Mouse (Mus musculus) hindbrain, embryonic 11.5 days (tissue): ENCODE results near the gene Golph3l. TPM values are rescaled to one million over a fixed set of nuclear protein-coding genes. Genes with fewer than 3 reads are reported as not detected.

Experiments used
- ATAC-seq: fragments of 200-750 bp; cut with Nextera tagmentation; 2 replicates; pipeline ENCODE4 v1.8.0; 2017; ENCODE audit warnings: mild to moderate bottlenecking, moderate TSS enrichment, moderate library complexity; ENCODE audit not compliant: low FRiP score
- DNase-seq: peaks from one replicate; pipeline ENCODE4 v3.0.0-alpha.2; 2015; ENCODE audit warnings: low spot score
- H3K27ac ChIP-seq: fragments of 300-500 bp; sonication (generic); 2 replicates; pipeline ENCODE4 v1.5.1; 2014; ENCODE audit warnings: mild to moderate bottlenecking, low read depth, low read length
- H3K27me3 ChIP-seq: fragments of 300-500 bp; sonication (generic); 2 replicates; pipeline ENCODE4 v1.6.1; 2014; ENCODE audit warnings: mild to moderate bottlenecking, low read length, moderate library complexity, mixed read lengths; ENCODE audit not compliant: control insufficient read depth, insufficient read depth
- H3K36me3 ChIP-seq: fragments of 300-500 bp; sonication (generic); 2 replicates; pipeline ENCODE4 v1.6.1; 2014; ENCODE audit warnings: mild to moderate bottlenecking, low read length, moderate library complexity, mixed read lengths; ENCODE audit not compliant: control insufficient read depth, insufficient read depth
- H3K4me1 ChIP-seq: fragments of 300-500 bp; sonication (generic); replicated peaks from 2 replicates; pipeline ENCODE4 v1.6.1; 2014; ENCODE audit warnings: low read length, mixed read lengths; ENCODE audit not compliant: control insufficient read depth, insufficient read depth
- H3K4me2 ChIP-seq: fragments of 300-500 bp; sonication (generic); replicated peaks from 2 replicates; pipeline ENCODE4 v1.6.1; 2014; ENCODE audit warnings: mild to moderate bottlenecking, low read depth, low read length
- H3K4me3 ChIP-seq: fragments of 300-500 bp; sonication (generic); 2 replicates; pipeline ENCODE4 v1.5.1; 2014; ENCODE audit warnings: low read depth, low read length
- H3K9ac ChIP-seq: fragments of 300-500 bp; sonication (generic); 2 replicates; pipeline ENCODE4 v1.6.1; 2014; ENCODE audit warnings: low read depth, low read length
- H3K9me3 ChIP-seq: fragments of 300-500 bp; sonication (generic); 2 replicates; pipeline ENCODE4 v1.6.1; 2016; ENCODE audit warnings: low read length; ENCODE audit not compliant: control insufficient read depth
- WGBS: fragments of 180-500 bp; shearing (Covaris S2); extraction: QIAGEN DNeasy Blood & Tissue Kit; methylation state at CpG from one replicate; pipeline ENCODE4 v1.1.7; 2014; 5-methylcytosine and 5-hydroxymethylcytosine counted together
- polyA plus RNA-seq: library from polyadenylated mRNA; unstranded; fragments of >200 nt; fragmentation: Nextera tagmentation; extraction: Ambion mirVana; gene quantifications from 2 replicates; pipeline ENCODE4 v1.2.1, GENCODE M21; 2014

Gene Golph3l
- polyA plus RNA-seq, 1 experiment from 2014 or later, result 43.1 TPM

DNA sequence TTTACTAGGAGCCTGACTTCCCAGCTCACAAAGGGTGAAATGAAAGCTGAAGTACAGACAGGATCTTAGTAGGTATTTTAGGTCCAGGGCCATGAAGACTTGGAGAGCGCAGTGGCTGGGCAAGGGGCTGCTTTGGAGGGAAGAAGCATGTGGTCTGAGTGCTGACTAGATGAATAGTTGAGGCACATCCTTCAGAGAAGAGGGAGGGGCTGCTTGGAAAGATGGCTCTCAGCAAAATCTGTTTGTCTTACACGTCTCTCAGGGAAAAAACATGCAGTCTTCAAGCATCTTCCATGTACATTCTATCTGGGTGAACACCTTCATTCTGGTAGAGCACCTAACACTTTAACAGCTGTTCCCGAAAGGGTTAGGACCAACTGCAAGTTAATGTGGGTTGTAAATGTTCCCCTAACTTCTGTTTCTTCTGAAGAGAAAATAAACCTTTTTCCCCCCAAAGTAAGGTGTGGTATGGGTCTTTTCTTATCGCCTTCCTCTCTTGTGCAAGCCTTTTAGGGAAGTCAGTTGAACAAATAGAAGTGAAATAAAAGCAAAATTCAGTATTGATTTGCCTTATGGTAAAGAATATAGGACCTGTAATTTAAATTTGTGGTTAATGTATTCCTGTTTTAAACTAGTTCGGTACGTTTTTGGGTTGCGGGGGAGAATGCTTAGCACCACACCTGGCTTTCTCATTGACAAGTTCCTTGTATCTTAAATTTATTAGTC, 74.2 kb downstream of the Golph3l start:
- no peak overlapping the region for H3K4me3 ChIP-seq
- H3K9ac ChIP-seq, result no peak overlapping the region
- ATAC-seq (no peak), DNase-seq (no peak)
- no peaks in the 10 kb centered on the region for H3K9me3 ChIP-seq
- WGBS, result 88% methylated on average over 7 of the region's 7 CpGs
- no peaks in the 10 kb centered on the region for H3K36me3 ChIP-seq
- H3K27me3 ChIP-seq, result no peaks in the 10 kb centered on the region
- peaks cover 6% of the 10 kb centered on the region for H3K4me1 ChIP-seq
- H3K27ac ChIP-seq, result no peak overlapping the region
- H3K4me2 ChIP-seq, result no peak overlapping the region

DNA sequence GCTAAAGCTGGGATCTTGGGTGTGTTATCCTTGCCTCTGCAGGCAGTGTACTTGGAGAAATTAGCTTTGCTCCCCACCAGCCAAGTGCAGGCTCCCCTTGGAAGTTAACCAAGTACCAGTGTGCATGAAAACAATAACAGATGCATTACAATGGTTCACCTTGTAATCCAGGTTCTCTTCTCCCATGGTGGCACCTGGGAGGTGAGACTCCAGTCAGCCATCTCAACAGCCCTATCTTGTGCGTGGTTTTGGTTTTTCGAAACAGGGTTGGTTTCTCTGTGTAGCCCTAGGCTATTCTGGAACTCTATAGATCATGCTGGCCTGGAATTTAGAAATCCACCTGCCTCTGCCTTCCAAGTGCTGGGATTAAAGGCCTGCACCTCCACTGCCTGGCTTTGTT, 74.8 kb downstream of the Golph3l start:
- H3K36me3 ChIP-seq, result no peaks in the 10 kb centered on the region
- H3K27me3 ChIP-seq, result no peaks in the 10 kb centered on the region
- no peaks in the 10 kb centered on the region for H3K9me3 ChIP-seq
- H3K4me3 ChIP-seq, result no peak overlapping the region
- DNase-seq (no peak), ATAC-seq (no peak)
- H3K9ac ChIP-seq, result no peak overlapping the region
- WGBS, result 84% methylated on average over 2 of the region's 2 CpGs
- H3K27ac ChIP-seq, result no peak overlapping the region
- H3K4me1 ChIP-seq, result peaks cover 6% of the 10 kb centered on the region
- H3K4me2 ChIP-seq, result no peak overlapping the region

DNA sequence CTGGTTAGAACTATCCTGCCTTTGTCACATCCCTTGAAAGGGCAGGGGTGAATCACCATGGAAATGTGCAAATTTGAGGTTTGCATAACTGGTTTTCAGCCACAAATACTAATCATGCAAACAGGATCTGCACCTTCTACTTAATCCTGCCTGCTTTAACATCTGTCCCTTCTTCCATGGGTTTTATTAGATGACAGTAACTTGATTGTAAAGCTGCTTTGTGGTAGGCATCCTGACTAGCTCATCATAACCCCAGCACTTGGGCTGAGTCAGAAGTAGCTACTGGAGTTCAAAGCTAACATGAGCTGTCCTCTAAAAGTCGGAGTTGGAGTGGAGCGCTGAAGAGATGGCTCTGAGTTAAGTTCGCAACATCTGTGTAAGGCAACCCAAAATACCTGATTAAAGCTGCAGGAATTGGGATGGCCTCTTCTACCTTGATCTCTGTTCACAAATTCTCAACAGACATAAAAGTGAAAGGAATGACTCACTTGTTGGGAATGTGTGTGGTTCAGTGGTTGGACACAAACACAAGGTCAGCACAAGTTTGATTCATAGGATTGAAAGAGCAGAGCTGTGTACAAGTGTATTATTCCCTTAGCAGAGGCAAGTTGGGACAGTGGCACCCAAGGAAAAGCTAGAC, 75.4 kb downstream of the Golph3l start:
- Histone ChIP-seq H3K9ac (no peak overlapping the region), H3K4me3 (no peak overlapping the region), H3K4me2 (no peak overlapping the region), H3K36me3 (no peaks in the 10 kb centered on the region), H3K27me3 (no peaks in the 10 kb centered on the region), H3K9me3 (no peaks in the 10 kb centered on the region), H3K4me1 (peaks cover 6% of the 10 kb centered on the region), H3K27ac (no peak overlapping the region)
- ATAC-seq (no peak), DNase-seq (no peak)
- WGBS, result 89% methylated on average over 3 of the region's 3 CpGs

DNA sequence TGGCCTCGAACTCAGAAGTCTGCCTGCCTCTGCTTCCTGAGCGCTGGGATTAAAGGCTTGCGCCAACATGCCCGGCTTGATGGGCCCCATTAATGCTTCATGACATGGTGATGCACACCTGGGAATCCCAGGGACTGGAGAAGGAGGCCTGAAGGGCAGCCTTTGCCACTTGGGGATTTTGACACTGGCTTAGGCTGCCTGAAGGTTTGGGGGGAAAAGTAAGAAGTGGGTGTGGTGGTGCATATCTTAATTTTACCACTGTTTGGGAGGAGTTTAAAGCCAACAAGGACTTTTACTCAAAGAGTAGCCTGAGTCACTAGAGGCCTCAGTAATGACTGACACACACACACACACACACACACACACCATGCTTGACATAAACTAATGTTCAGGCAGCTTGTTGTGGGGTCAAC, 76.2 kb downstream of the Golph3l start:
- Histone ChIP-seq H3K4me3 (no peak overlapping the region), H3K9me3 (no peaks in the 10 kb centered on the region), H3K27ac (no peak overlapping the region), H3K4me2 (no peak overlapping the region), H3K9ac (no peak overlapping the region), H3K36me3 (no peaks in the 10 kb centered on the region), H3K27me3 (no peaks in the 10 kb centered on the region), H3K4me1 (peaks cover 6% of the 10 kb centered on the region)
- no peak for DNase-seq
- ATAC-seq, result no peak
- WGBS, result 94% methylated on average over 4 of the region's 4 CpGs

DNA sequence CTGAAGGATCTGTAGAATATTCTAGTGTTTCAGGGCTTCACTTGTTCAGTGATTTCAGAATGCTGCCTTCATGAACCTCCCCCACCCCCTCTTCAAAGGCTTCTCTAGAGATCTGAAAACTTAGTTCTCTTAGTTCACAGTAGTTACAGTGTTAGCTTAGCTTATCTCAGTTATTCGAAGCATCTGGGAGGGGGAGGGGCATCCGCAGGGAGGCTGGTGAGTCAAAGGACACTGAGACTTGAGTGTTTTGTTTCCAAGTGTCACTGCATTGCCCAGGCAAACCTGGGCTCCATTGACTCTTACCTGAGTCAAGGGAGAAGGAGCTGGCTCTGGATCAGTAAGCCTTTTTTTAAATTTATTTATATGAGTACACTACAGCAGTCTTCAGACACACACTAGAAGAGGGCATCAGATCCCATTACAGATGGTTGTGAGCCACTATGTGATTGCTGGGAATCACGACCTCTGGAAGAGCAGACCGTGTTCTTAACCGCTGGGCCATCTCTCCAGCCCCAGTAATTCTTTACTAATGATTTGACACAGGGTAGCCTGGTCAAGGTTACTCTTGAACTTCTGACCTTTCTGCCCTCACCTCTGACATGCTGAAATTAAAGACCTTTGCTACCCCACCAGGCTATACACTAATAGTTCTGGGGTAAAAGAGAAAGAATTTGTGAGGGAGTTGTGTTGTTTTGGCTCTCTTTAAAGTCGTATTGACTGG, 77.5 kb downstream of the Golph3l start:
- ATAC-seq (no peak), DNase-seq (no peak)
- Histone ChIP-seq H3K27me3 (no peaks in the 10 kb centered on the region), H3K9ac (no peak overlapping the region), H3K4me3 (no peak overlapping the region), H3K36me3 (no peaks in the 10 kb centered on the region), H3K4me1 (peaks cover 4% of the 10 kb centered on the region; the same call in 1 of the 2 replicates), H3K9me3 (no peaks in the 10 kb centered on the region), H3K4me2 (no peak overlapping the region), H3K27ac (no peak overlapping the region)
- WGBS, result 56% methylated on average over 6 of the region's 6 CpGs

DNA sequence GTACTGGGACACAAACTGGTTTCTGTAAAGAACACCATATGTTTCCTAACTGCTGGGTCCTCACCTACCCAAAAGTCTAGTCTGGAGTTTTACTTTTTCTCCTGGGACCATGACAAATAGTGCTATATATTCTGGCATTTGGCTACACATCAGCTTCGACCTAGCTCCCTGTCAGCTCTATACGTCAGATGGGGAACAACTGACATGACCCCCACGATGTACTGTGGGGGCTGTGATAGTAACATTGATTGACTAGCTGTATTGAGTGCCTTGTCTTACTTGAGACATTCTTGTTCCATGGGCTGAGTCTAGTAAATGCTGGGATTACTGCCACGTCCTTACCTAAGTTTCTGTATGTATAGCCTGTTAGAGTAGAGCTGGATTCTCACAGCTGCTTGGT, 78.8 kb downstream of the Golph3l start:
- 0 out of 2 replicates have a peak, but pooled peaks cover 4% of the 10 kb centered on the region for H3K4me1 ChIP-seq
- DNase-seq (no peak), ATAC-seq (no peak)
- H3K36me3 ChIP-seq, result no peaks in the 10 kb centered on the region
- H3K4me3 ChIP-seq, result no peak overlapping the region
- no peaks in the 10 kb centered on the region for H3K27me3 ChIP-seq
- H3K27ac ChIP-seq, result peak overlapping the region; percentile 14; the same call in 1 of the 2 replicates
- no peaks in the 10 kb centered on the region for H3K9me3 ChIP-seq
- no peak overlapping the region for H3K9ac ChIP-seq
- no peak overlapping the region for H3K4me2 ChIP-seq
- WGBS, result 79% methylated on average over 4 of the region's 4 CpGs

DNA sequence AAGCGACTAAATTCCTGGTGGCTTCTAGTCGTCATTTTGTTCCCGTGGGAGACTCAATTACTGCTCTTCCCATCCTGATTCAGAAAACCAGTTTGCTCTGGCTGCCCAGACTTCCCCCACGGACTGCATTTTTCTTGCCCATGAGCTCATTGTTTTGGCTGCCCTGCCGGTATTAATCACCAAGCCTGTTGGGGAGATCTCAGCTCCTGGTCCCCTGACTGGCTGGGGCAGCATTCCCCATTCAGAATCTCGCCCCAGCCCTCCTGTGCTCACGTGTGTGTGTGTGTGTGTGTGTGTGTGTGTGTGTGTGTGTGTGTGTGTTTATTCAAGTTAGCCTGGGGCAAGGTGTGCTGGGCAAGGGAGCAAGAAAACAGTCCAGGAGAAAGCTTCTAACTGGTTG, 79.3 kb downstream of the Golph3l start:
- Histone ChIP-seq H3K9ac (no peak overlapping the region), H3K4me2 (no peak overlapping the region), H3K27ac (peak overlapping the region; percentile 14; the same call in 1 of the 2 replicates), H3K4me1 (peaks cover 4% of the 10 kb centered on the region; the same call in 1 of the 2 replicates), H3K36me3 (no peaks in the 10 kb centered on the region), H3K27me3 (no peaks in the 10 kb centered on the region), H3K9me3 (no peaks in the 10 kb centered on the region), H3K4me3 (no peak overlapping the region)
- DNase-seq, result no peak
- 42% methylated on average over 7 of the region's 7 CpGs for WGBS
- no peak for ATAC-seq
